Mouse (Mus musculus) skeletal muscle tissue, adult 2 months (tissue): ENCODE measurements around the gene Trabd2b.

Experiments
- DNase-seq: peaks from one replicate; pipeline ENCODE4 v3.0.0-alpha.2; 2012; ENCODE audit warnings: low read depth, low spot score

The Trabd2b gene

DNA sequence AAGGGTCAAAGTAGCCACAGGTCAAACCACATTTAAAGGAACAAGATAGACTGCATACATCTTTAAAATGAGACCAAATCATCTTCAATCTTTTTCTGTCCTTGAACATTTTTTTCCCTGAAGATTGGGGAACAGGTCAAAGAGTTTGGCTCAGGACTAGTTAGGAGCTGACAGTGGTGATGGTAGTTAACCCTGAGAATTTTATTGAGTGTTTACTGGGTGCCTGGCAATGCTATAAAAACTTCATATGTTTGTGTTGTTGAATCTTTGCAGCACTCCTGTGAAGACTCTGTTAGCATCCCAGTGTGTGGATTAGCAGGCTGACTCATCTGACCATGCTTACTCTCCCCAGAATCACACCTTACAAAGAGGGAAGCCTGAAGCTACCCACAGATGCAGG, 238.8 kb downstream of the Trabd2b start:
- no peak for DNase-seq

DNA sequence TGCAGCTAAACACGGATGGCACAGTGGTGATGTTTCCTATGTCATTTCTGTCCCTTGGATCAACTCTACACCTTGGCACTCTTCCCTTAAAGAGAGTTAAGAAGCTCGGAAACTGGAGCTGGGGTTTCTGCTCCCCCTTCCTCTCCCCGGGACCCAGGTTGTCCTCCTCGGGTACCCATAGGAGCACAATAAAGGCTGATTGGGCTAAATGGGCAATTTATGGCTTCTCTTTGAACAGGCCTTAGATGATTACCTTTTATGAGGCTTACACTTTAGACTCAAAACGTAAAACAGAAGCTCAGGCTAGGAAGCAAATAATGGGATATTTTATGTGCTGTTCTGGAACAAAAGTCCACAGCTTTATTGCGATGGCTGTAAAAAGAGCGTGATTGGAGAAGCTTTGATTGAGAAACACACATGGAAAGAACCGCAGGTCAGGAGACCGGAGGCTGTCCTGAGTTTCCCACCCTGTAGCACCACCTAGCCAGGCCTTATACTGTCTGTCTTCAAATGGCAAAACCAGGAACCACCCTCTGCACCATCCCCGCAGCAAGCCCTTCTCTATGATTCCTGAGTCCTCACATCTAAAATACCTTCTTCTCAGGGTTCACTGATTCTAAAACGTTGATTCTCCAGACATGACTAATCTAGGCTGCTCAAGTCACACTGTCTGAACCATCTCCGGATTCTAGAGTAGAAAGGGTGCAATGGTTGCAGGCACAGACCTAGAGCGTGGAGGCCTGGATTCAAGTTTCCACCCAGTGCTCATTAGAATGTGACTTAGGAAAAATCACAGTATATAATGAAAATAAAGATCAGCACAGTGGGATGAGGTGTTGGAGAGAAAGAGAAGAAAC, 240.5 kb downstream of the Trabd2b start:
- no peak for DNase-seq

DNA sequence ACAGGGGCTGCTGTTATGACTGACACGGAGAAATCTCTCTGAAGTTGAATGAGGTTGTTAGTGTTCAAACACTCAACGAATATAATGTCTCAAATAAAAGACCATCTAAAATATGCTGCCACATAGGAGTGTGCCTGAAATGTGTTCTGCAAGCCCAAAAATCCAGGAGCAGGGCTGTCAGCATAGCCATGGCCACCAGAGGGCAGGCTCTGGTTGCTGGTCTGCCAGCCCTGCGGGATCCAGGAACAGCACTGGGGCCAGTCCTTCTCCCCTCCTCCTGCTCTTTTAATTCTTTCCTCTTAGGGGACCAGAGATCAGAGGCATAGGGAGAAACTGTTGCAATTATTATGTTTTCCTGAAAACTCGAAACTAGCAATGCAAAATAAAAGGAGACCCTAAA, 241.2 kb downstream of the Trabd2b start:
- DNase-seq, result peak; percentile 17

DNA sequence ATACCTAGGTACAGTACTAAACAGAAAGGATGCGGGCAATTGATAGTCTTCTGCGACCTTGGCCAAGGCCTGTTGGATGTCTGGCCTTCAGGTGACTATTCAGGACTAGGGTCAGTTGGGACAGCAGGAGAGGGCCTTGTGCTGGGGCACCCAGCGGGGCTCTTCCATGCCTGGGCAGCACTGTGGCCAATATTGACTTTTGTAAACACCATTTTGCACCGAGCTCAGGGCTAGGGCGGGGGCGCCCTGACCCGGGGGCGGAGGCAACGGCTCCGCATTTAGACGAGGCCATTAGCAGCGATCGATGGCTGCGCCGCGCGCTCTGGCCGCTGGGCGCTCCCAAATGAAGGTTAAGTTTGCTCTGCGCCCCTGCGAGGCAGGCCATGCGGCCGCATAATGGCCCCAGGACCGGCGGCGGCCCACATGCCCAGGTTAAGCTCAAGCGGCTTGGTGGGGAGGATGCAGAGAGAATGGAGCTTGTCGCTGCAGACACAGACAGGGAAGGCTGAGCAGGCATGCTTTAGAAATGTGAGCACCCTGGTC, 242.1 kb downstream of the Trabd2b start:
- no peak for DNase-seq

DNA sequence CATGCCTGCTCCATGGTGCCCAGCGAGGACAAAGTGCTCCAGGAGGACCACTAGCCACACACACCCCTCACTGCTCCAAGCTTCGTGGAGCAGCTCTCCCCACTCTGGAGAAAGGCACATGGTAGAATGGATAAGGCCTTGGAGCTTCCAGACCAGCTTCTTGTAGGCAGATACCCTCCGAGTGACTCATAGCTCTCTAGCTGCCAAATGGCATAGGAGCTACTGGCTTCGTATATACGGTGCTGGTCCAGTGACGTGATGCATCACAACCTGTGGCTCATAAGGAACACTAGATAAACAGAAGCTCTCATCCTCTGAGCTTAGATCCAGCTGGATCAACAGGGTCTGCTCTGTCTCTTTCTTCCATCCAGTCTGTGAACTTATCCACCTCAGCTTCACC, 244.0 kb downstream of the Trabd2b start:
- DNase-seq, result no peak

DNA sequence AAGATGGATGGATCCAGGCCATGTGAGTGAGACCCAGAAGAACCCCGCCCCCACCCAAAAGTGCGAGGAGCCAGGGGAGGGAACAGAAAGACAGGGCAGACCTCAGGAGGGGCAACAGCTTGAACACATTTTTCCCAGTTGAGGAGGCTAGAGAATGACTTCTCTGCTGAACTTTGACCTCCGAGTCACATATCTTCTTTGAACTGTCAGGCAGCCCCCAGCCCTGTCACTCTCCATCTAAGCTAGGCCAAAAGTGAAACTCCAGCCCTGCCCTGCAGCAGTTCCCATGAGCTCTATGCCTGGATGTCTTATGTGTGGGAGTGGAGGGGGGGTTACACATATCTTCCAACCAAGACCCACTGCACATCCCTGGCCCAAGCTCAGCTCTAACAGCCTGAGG, 244.5 kb downstream of the Trabd2b start:
- no peak for DNase-seq

DNA sequence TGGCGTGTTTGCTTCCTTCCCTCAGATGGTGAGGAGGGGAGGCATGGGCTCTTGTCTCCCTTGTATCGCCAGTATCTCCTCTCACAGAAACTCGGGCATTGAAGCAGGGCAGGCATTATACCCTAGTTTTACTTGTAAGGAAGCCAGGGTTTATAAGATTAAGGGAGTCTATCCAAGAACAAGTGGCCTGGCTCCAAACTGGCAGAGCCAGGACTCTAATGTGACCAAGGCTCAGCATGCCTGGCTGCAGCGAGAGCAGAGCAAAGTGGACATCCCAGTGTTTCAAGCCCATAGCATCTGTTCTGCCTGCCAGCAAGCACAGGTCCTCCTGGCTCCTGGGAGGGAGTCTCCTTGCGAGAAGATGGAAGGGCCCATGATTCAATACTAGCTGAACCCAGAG, 245.1 kb downstream of the Trabd2b start:
- no peak for DNase-seq

DNA sequence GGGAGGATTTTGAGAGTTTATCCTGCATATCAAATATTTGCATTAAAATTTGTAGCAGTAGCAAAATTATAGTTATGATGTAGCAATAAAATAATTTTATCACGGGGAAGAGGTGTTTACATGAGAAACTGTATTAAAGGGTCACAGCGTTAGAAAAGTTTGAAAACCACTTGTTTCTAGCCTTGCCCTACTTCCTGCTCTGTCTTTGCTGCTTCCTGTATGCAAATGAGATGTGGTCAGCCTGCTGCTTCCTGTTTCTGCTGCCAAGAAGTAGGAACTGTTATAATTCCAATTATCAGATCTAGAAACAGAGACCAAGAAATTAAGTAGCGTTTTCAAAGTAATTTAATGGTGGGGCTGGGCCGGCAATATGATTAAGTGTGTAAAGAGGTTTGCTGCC, 245.9 kb downstream of the Trabd2b start:
- peak; percentile 14 for DNase-seq

DNA sequence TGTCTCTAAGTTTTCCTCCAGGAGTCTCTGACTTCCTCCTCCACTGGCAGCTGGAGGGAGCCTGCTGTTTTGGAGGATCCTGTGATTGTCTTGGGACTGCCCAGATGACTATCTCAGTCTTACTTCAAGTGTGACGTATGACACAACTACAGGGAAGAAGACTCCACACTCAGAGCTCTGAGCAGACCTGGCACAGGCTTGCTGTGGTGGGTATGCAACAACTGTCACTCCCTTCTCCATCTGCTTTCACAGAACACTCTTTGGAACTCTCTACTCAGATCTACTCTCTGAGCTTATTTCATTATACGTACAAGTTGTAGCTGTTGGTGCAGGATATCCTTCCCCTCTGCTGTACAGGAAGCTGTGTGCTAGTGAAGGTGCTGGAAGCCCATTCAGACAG, 251.4 kb downstream of the Trabd2b start:
- no peak for DNase-seq

DNA sequence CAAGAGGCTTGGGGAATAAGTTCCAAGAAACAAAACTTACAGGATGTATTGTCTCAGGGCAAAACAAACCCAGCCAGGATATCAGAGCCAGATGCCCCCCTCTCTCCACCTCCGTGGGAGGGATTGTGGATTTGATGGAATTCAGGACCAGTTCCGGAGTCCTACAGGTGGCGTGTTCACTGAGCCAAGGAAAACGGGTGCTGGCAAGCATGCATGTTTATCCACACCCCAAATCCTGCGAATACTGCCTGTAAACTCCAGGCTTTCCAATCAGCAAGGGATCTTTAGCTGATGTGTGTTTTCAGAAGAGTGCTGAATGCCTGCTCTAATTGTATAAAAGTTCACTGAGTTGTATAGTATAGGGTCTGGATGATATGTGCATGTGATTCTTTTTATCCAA, 253.4 kb downstream of the Trabd2b start:
- DNase-seq, result no peak

DNA sequence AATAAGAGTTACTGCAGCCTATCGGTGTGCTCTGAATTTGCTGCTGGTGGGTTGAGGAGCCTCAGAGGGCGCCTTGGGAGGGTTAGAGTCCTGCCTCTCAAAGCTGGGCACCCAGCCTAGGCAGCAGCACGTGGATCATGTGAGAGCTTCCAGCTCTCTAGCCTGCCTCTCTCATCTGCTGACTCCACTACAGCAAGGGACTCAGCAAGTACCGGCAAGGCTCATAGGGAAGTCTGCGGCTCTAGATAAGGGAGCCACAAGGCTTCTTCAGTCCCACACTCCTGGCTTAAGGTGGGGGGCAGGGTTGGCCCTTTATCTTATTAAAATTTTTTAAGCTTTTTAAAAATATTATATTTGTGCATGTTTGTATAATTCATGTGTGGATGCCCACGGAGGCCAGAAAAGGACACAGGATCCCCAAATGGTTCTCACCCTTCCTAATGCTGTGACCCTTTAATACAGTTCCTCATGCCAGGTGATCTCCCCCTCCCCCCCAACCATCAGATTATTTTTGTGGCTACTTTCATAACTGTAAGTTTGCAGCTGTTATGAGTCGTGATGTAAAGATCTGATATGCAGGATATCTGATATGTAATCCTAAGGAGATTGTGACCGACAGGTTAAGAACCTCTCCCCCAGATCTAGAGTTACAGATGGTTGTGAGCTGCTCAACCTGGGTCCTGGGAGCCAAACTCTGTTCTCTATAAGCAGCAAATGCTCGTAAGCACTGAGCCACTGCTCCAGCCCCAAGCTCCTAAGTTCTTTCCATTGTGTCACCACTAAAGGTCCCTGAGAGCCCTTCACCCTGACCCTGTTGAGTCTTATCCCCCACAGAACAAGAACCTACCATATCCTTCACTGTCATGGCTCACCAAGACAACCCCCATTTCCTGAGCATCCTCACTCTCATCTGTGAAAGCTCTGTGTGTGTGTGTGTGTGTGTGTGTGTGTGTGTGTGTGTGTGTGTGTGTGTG, 257.8 kb downstream of the Trabd2b start:
- DNase-seq, result no peak
